Mouse (Mus musculus) G1E (cell line): ENCODE data around the gene Zfp346.

Source experiments
- CTCF ChIP-seq: IDR thresholded peaks from 2 replicates; pipeline ENCODE4 v1.5.1; 2012; ENCODE audit warnings: low read depth, low read length, inconsistent platforms, mixed read lengths
- GATA1 ChIP-seq: IDR thresholded peaks from 2 replicates; pipeline ENCODE4 v1.6.1; 2012; ENCODE audit warnings: borderline replicate concordance, low read length, inconsistent platforms, mixed read lengths
- POLR2AphosphoS5 ChIP-seq: IDR thresholded peaks from 2 replicates; pipeline ENCODE4 v1.6.1; 2012; ENCODE audit warnings: low read depth, low read length, inconsistent platforms; ENCODE audit not compliant: insufficient replicate concordance
- TAL1 ChIP-seq: conservative IDR thresholded peaks from 2 replicates; pipeline ENCODE4 v1.6.1; 2012; ENCODE audit warnings: low read depth, low read length, inconsistent platforms, mixed read lengths

- no peak for TF ChIP-seq CTCF
- TF ChIP-seq GATA1 = no peak
- no peak for TF ChIP-seq POLR2AphosphoS5
- TF ChIP-seq TAL1 = no peak
These were observed 63.9 kb downstream of the Zfp346 start for GRCm38 (mm10) chr13:55168958-55169369.
